Mouse (Mus musculus) E14TG2a.4 (cell line): ENCODE data around the gene Usp10.

ENCODE experiments used
- CTCF ChIP-seq: conservative IDR thresholded peaks from 2 replicates; pipeline ENCODE4 v1.5.1; 2014; ENCODE audit warnings: low read length
- POU5F1 ChIP-seq: IDR thresholded peaks from 2 replicates; pipeline ENCODE4 v1.6.1; 2014; ENCODE audit warnings: low read length, borderline replicate concordance

GRCm38 (mm10) chr8:120000461-120000860, 90.3 kb downstream of the Usp10 start:
- TF ChIP-seq CTCF (no peak), POU5F1 (no peak)
